Mouse (Mus musculus): ENCODE measurements at regions not wholly inside any gene's neighbourhood (a gene's known extent, or its start where the extent isn't known, plus 50 kb on each side); places are given as distances from the start of the nearest gene placed in this dataset.

- TF ChIP-seq RCOR1 (conservative IDR thresholded peaks at IDR 0.05; ENCODE audit: low read depth, low read length) (no peak), CTCF (conservative IDR thresholded peaks at IDR 0.05 in 1 of 2, IDR thresholded peaks at IDR 0.05 in 1 of 2; ENCODE audit: low read depth in 2 of 2, low read length in 2 of 2) (peak; percentile 62 to 71), TBP (conservative IDR thresholded peaks at IDR 0.05; ENCODE audit: low read depth, low read length) (no peak), GABPA (IDR thresholded peaks at IDR 0.05; ENCODE audit: insufficient replicate concordance, low read depth, low read length) (no peak), USF1 (IDR thresholded peaks at IDR 0.05; ENCODE audit: low read depth, low read length) (no peak), TCF12 (IDR thresholded peaks at IDR 0.05; ENCODE audit: low read depth, low read length) (no peak), ELF1 (IDR thresholded peaks at IDR 0.05; ENCODE audit: low read depth, low read length) (no peak)
Observed at GRCm38 (mm10) chr8:93430637-93431036, 51.1 kb upstream of the Ces1h start.
